Mouse (Mus musculus): ENCODE data around the gene Cntnap5c.

- no peak for TF ChIP-seq POLR2A (IDR thresholded peaks at IDR 0.05; ENCODE audit: low read depth, low read length)
- TF ChIP-seq EP300 (IDR thresholded peaks at IDR 0.05; ENCODE audit: low read length), result no peak
- no peak for TF ChIP-seq MAFK (IDR thresholded peaks at IDR 0.05; ENCODE audit: insufficient replicate concordance, low read length)
- TF ChIP-seq SIN3A (IDR thresholded peaks at IDR 0.05; ENCODE audit: low read length), result no peak
- TF ChIP-seq CTCF (conservative IDR thresholded peaks at IDR 0.05 in 1 of 2, IDR thresholded peaks at IDR 0.05 in 1 of 2; ENCODE audit: low read depth in 2 of 2, low read length in 2 of 2), result no peak
- no peak for TF ChIP-seq MAX (IDR thresholded peaks at IDR 0.05; ENCODE audit: low read length)
- no peak for TF ChIP-seq ETS1 (conservative IDR thresholded peaks at IDR 0.05; ENCODE audit: low read depth, low read length)
- TF ChIP-seq TCF12 (IDR thresholded peaks at IDR 0.05; ENCODE audit: low read depth, low read length), result no peak
- no peak for TF ChIP-seq ZNF384 (IDR thresholded peaks at IDR 0.05; ENCODE audit: low read depth, low read length)
- TF ChIP-seq RAD21 (IDR thresholded peaks at IDR 0.05; ENCODE audit: low read depth, low read length), result no peak
- no peak for TF ChIP-seq RCOR1 (conservative IDR thresholded peaks at IDR 0.05; ENCODE audit: low read depth, low read length)
Measured at GRCm38 (mm10) chr17:58041178-58041577, 271.8 kb downstream of the Cntnap5c start.

Measured in CH12.LX (cell line).